Mouse (Mus musculus) heart, postnatal 0 days (tissue): ENCODE data around the gene Dut.

Experiments used
- CTCF ChIP-seq: IDR thresholded peaks from 2 replicates; pipeline ENCODE4 v1.5.1; 2016; ENCODE audit warnings: antibody characterized with exemption, control low read depth, low read depth
- EP300 ChIP-seq: IDR thresholded peaks from 2 replicates; pipeline ENCODE4 v1.6.1; 2016; ENCODE audit warnings: antibody characterized with exemption, low read depth

DNA sequence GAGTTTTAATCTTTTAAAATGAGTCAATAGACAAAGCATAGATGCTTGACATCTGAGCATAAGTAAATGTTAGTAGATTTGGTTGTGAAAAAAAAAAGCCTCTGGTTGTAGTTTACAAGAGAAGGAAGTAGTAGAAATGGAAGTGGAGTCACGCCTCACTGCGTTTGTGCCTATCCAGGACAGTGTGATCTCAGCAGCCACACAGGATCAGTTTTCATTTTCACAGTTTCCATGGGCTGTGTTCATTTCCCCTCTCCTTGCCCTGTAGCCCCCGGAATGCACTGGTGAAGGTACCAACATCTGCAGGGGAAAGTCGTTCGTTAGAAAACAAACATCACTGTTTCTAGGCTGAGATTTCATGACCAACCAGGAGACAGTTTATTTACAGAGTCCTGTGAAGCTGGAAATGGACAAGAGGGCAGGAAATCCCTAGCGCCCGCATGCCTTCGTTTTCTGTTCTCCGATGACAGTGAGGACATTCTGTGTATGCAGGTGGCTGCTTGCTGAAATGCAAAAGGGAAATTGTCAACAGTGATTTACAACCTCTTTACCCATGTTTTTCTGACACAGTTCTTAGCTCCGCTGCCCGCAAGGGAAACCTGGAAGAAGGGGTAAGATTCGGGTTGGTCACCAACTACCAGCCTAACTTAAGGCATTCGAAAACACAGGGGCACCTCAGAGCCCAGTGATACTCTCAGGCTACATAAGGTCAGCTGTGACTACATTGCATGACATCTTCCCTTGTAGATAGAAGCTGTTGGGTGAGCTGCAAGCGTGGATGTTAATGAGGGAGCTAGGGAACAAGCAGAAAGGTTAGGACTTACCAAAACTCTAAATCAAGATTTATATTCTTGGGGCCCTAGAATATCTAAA is 35.6 kb downstream of the Dut start:
- TF ChIP-seq CTCF (no peak), EP300 (no peak)
